Mouse (Mus musculus) C2C12 (cell line): Measurements from ENCODE around the gene Myo9a. TPM values are rescaled to one million over a fixed set of nuclear protein-coding genes. Genes with fewer than 3 reads are reported as not detected.

Experiments
- H3K27me3 ChIP-seq: one replicate; pipeline ENCODE4 v1.6.1; 2011; ENCODE audit not compliant: control insufficient read depth, insufficient read depth, insufficient read length
- H3K36me3 ChIP-seq: one replicate; pipeline ENCODE4 v1.6.1; 2011; ENCODE audit not compliant: control insufficient read depth, insufficient read depth
- H3K4me3 ChIP-seq: one replicate; pipeline ENCODE4 v1.5.1; 2011; ENCODE audit warnings: mild to moderate bottlenecking, control low read depth; ENCODE audit not compliant: poor library complexity, insufficient read depth, severe bottlenecking
- H3K79me2 ChIP-seq: one replicate; pipeline ENCODE4 v1.6.1; 2011; ENCODE audit not compliant: control insufficient read depth, insufficient read depth
- H3K79me3 ChIP-seq: one replicate; pipeline ENCODE4 v1.6.1; 2011; ENCODE audit warnings: low read depth, control low read depth
- H3ac ChIP-seq: one replicate; pipeline ENCODE3; 2011; ENCODE audit warnings: low read depth; ENCODE audit not compliant: control insufficient read depth, insufficient read length
- CEBPB ChIP-seq: IDR thresholded peaks from one replicate; pipeline ENCODE4 v1.6.1; 2011; ENCODE audit warnings: low read depth, mild to moderate bottlenecking, control low read depth, moderate library complexity
- CTCF ChIP-seq: IDR thresholded peaks from one replicate; pipeline ENCODE4 v1.5.1; 2011; ENCODE audit not compliant: control insufficient read depth, insufficient read depth, insufficient read length
- FOSL1 ChIP-seq: IDR thresholded peaks from one replicate; pipeline ENCODE4 v1.8.0; 2011; ENCODE audit warnings: mild to moderate bottlenecking, low read length; ENCODE audit not compliant: poor library complexity, insufficient read depth, severe bottlenecking
- MAX ChIP-seq: IDR thresholded peaks from one replicate; pipeline ENCODE4 v1.6.1; 2011; ENCODE audit warnings: mild to moderate bottlenecking, control low read depth
- MYOD1 ChIP-seq: IDR thresholded peaks from one replicate; pipeline ENCODE4 v1.6.1; 2011; ENCODE audit warnings: low read depth; ENCODE audit not compliant: control insufficient read depth, insufficient read length
- MYOG ChIP-seq: IDR thresholded peaks from one replicate; pipeline ENCODE4 v1.6.1; 2011; ENCODE audit not compliant: control insufficient read depth, insufficient read length; ENCODE audit errors: extremely low read depth
- USF1 ChIP-seq: IDR thresholded peaks from one replicate; pipeline ENCODE4 v1.6.1; 2011; ENCODE audit warnings: low read depth, mild to moderate bottlenecking, control low read depth, moderate library complexity
- polyA plus RNA-seq: library from polyadenylated mRNA; unstranded; fragments of >200 nt; fragmentation: generic; extraction: Trizol; gene quantifications from one replicate; pipeline ENCODE4 v1.2.1, GENCODE M21; 2012; ENCODE audit warnings: missing spikeins

Gene Myo9a
- polyA plus RNA-seq, 1 experiment, result 2.5 TPM

DNA sequence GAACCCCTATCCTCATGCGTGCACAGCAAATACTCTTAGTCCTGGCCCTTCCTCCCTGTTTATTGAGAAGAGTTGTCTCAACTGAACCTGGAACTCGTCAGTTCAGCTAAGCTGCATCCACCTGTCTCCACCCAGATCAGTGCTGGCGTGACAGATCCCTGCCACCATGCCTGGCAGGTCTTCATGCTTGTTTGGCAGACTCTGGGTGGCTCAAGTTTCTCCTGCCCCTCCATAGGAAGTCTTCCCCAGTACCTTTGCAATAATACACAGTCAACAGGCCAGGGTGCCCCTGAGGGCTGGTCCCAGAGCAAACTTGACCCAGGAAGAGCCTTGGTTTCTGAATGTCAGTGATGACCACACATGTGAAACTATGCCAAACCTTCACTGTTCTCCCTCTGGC, 194.5 kb downstream of the Myo9a start:
- Histone ChIP-seq H3K4me3 (no peak overlapping the region), H3ac (no peak overlapping the region), H3K79me2 (no peaks in the 10 kb centered on the region), H3K36me3 (no peaks in the 10 kb centered on the region), H3K79me3 (no peaks in the 10 kb centered on the region), H3K27me3 (peaks cover 61% of the 10 kb centered on the region)
- TF ChIP-seq USF1, result no peak
- TF ChIP-seq CTCF, result no peak
- TF ChIP-seq MAX, result no peak
- no peak for TF ChIP-seq FOSL1
- TF ChIP-seq MYOG, result no peak
- TF ChIP-seq CEBPB, result no peak
- no peak for TF ChIP-seq MYOD1

DNA sequence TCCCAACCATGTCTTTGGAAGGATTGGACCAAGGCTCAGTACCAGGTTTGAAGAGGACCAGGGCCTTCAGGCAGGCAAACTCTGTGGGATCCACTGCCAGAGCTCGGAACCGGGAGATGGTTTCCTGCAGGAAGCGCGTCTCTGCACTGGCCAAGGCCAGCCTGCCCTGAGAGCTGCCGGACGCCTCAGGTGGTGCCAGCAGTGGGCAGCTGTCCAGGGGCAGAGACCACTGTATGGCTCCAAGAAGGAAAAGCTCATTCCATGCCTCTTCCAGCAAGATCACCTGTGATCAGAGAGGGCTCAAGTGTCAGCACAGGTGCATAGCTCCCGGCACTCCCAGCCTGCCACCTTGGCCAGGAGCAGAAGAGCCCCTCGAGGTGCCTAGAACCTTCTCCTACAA, 196.6 kb downstream of the Myo9a start:
- Histone ChIP-seq H3K36me3 (no peaks in the 10 kb centered on the region), H3K79me2 (no peaks in the 10 kb centered on the region), H3ac (no peak overlapping the region), H3K79me3 (no peaks in the 10 kb centered on the region), H3K4me3 (no peak overlapping the region), H3K27me3 (peaks cover 58% of the 10 kb centered on the region)
- no peak for TF ChIP-seq MYOG
- TF ChIP-seq MYOD1, result no peak
- TF ChIP-seq USF1, result no peak
- no peak for TF ChIP-seq CEBPB
- no peak for TF ChIP-seq CTCF
- TF ChIP-seq FOSL1, result no peak

DNA sequence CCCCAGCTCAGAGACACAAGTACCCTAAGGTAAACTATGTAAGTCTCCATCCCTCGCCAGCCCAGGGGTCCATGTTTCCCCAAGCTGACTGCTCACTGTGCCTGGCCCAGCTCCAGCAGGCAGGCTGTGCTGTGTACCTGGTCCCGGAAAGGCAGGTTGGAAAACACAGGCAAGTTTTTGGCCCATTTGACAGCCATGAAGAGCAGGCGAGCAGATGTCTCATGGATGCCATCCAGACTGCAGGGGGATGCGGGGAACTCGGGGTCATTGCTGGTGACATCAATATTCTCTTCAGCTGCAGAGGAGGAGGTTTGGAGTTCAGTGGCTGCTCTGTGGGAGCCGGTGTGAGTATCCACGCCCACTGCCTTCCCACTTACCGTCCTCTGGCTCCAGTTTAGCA, 197.5 kb downstream of the Myo9a start:
- no peak overlapping the region for H3K4me3 ChIP-seq
- H3K36me3 ChIP-seq, result no peaks in the 10 kb centered on the region
- TF ChIP-seq FOSL1, result no peak
- TF ChIP-seq CTCF, result no peak
- no peak for TF ChIP-seq USF1
- TF ChIP-seq MYOD1, result no peak
- TF ChIP-seq CEBPB, result no peak
- TF ChIP-seq MAX, result no peak
- peaks cover 58% of the 10 kb centered on the region for H3K27me3 ChIP-seq
- no peaks in the 10 kb centered on the region for H3K79me3 ChIP-seq
- no peak overlapping the region for H3ac ChIP-seq
- no peaks in the 10 kb centered on the region for H3K79me2 ChIP-seq

DNA sequence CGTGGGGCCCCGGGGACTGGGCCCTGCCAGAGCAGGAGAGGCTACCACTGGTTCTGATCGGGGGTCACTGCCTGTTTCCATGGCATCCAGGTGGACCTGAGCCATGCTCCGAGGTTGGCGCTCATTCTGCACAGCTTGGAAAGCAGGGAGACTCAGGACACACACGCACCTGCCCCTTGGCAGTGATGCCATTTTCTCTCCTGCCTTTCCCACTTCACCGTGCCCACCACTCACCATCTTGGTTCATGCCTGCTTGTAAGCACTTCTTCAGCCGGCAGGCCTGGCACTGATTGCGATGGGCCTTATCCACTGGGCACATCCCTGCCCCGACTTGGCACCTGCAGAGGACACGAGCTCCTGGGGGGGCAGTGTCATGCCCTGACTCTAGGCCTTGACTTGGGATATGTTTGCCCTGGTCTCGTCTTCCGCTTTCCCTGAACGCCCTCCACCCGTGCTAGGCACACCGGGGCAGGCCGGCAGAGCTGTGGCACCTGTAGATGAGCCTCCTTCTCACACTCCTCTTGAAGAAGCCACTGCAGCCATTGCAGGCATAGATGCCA, 198.1 kb downstream of the Myo9a start:
- Histone ChIP-seq H3K27me3 (peaks cover 55% of the 10 kb centered on the region), H3ac (no peak overlapping the region), H3K4me3 (no peak overlapping the region), H3K36me3 (no peaks in the 10 kb centered on the region), H3K79me2 (no peaks in the 10 kb centered on the region), H3K79me3 (no peaks in the 10 kb centered on the region)
- no peak for TF ChIP-seq FOSL1
- TF ChIP-seq CTCF, result no peak
- no peak for TF ChIP-seq MAX
- no peak for TF ChIP-seq USF1
- TF ChIP-seq MYOD1, result no peak
- TF ChIP-seq CEBPB, result no peak
- no peak for TF ChIP-seq MYOG

DNA sequence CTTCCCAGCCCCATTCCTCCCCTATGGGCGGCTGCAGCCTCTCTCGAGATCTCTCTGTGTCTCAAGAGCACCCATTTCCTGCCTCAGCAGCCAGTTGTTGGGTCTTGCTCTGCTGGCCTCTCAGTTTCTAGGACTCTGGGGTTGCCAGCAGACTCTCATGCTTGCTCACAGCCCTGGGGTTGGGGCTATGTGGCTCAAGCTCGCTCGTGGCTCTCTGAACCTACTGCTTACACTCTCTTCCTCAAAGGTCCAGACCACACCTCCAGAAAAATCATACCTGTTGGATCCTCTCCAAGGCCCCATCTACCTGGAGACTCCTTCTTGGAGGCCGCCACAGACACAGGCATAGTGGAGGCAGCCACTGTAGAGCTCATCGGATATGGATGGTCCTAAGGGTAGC, 198.8 kb downstream of the Myo9a start:
- H3K79me2 ChIP-seq, result no peaks in the 10 kb centered on the region
- no peak overlapping the region for H3K4me3 ChIP-seq
- no peaks in the 10 kb centered on the region for H3K79me3 ChIP-seq
- peaks cover 49% of the 10 kb centered on the region for H3K27me3 ChIP-seq
- TF ChIP-seq FOSL1, result no peak
- TF ChIP-seq MAX, result no peak
- no peak for TF ChIP-seq MYOD1
- no peak for TF ChIP-seq CTCF
- no peak for TF ChIP-seq MYOG
- TF ChIP-seq CEBPB, result no peak
- TF ChIP-seq USF1, result no peak
- H3K36me3 ChIP-seq, result no peaks in the 10 kb centered on the region
- no peak overlapping the region for H3ac ChIP-seq

DNA sequence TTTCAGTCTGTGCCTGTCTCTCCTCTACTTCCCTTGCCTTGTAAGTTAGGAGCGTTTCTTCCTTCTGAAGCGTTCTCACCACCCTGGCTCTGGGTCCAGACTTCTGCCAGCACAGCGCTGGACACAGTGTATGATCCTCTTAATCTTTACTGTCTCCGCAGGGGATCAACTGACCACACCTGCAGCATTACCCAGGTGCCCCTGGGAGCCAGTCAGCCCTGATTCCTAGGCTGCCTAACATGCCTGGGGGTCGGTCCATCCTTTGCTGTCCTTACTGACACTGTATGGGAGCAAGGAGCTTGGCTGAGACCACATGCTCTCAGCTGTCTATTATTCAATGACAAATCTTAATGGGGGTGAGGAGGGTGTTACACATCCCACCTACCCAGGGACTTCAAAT, 199.3 kb downstream of the Myo9a start:
- Histone ChIP-seq H3K4me3 (no peak overlapping the region), H3K79me2 (no peaks in the 10 kb centered on the region), H3ac (no peak overlapping the region), H3K36me3 (no peaks in the 10 kb centered on the region), H3K27me3 (peaks cover 45% of the 10 kb centered on the region), H3K79me3 (no peaks in the 10 kb centered on the region)
- TF ChIP-seq CEBPB (no peak), MAX (no peak), FOSL1 (no peak), MYOD1 (no peak), CTCF (no peak), USF1 (no peak), MYOG (no peak)
